Mouse (Mus musculus) megakaryocyte-erythroid progenitor cell, adult 5-6 weeks (primary cell): ENCODE measurements around the gene Atp8a1. TPM values are rescaled to one million over a fixed set of nuclear protein-coding genes. Genes with fewer than 3 reads are reported as not detected.
A peak's percentile ranks its signal among the peaks of the same experiment; 100 is the strongest.

Experiments used
- ATAC-seq: replicated peaks from 2 replicates; pipeline ENCODE4 v1.8.0; 2016; ENCODE audit warnings: mild to moderate bottlenecking, inconsistent platforms; ENCODE audit not compliant: severe bottlenecking, poor library complexity, low FRiP score, low TSS enrichment
- total RNA-seq, 2 experiments: library from RNA; stranded (forward) in 1 of 2; stranded (reverse) in 1 of 2; fragments of 200-1000, 215-1000 nt in 1 of 2; fragments of >200 nt in 1 of 2; fragmentation: Nextera tagmentation in 1 of 2; gene quantifications; 2 replicates each; pipeline ENCODE4 v1.2.3; 2014 to 2017

Atp8a1 gene
- total RNA-seq (2014; fragmentation: Nextera tagmentation) (163 and 242 TPM in 2 replicates), total RNA-seq (2017) (103 and 184 TPM in 2 replicates)

- ATAC-seq = peak; percentile 81
Observed at GRCm38 (mm10) chr5:67847253-67848165, at the start of gene Atp8a1. Gene Atp8a1 (minus strand): TSS chr5:67847434.

- no peak for ATAC-seq
Observed at GRCm38 (mm10) chr5:67884422-67885210, 37.4 kb upstream of the Atp8a1 start.

GRCm38 (mm10) chr5:67883564-67884171 is 36.4 kb upstream of the Atp8a1 start:
- ATAC-seq = peak; percentile 91

- ATAC-seq = peak; percentile 78
Observed at GRCm38 (mm10) chr5:67871414-67871813, 24.2 kb upstream of the Atp8a1 start.

- peak; percentile 62 for ATAC-seq
Observed at GRCm38 (mm10) chr5:67866221-67866620, 19.0 kb upstream of the Atp8a1 start.

- ATAC-seq = peak; percentile 92
Observed at GRCm38 (mm10) chr5:67865670-67866069, 18.4 kb upstream of the Atp8a1 start.

- ATAC-seq = 0 out of 2 replicates have a peak, but pooled peaks have one; percentile 25
Observed at GRCm38 (mm10) chr5:67864508-67865060, 17.4 kb upstream of the Atp8a1 start.

GRCm38 (mm10) chr5:67863950-67864391 is 16.7 kb upstream of the Atp8a1 start:
- ATAC-seq = no peak

- no peak for ATAC-seq
Observed at GRCm38 (mm10) chr5:67854963-67855606, 7.9 kb upstream of the Atp8a1 start.

GRCm38 (mm10) chr5:67852860-67853259 is 5.6 kb upstream of the Atp8a1 start:
- no peak for ATAC-seq

- ATAC-seq = no peak
Observed at GRCm38 (mm10) chr5:67849411-67849810, 2.2 kb upstream of the Atp8a1 start.

- no peak for ATAC-seq
Observed at GRCm38 (mm10) chr5:67848511-67849014, 1.3 kb upstream of the Atp8a1 start.

GRCm38 (mm10) chr5:67846361-67847224 is 641 bp downstream of the Atp8a1 start:
- peak; percentile 15 for ATAC-seq

GRCm38 (mm10) chr5:67845190-67845691 is 2.0 kb downstream of the Atp8a1 start:
- ATAC-seq = peak; percentile 54

- no peak for ATAC-seq
Observed at GRCm38 (mm10) chr5:67844070-67844469, 3.2 kb downstream of the Atp8a1 start.

- ATAC-seq = no peak
Observed at GRCm38 (mm10) chr5:67842306-67842705, 4.9 kb downstream of the Atp8a1 start.

- no peak for ATAC-seq
Observed at GRCm38 (mm10) chr5:67833841-67834240, 13.4 kb downstream of the Atp8a1 start.
